Mouse (Mus musculus) olfactory bulb, adult 2 months (tissue): ENCODE data around the gene Wasf2.

Source experiments
- CTCF ChIP-seq: fragments of 200-500 bp; IDR thresholded peaks from 2 replicates; pipeline ENCODE4 v1.5.1; 2012; ENCODE audit warnings: low read depth, mild to moderate bottlenecking, low read length, moderate library complexity; ENCODE audit not compliant: insufficient read depth
- POLR2A ChIP-seq: fragments of 200-500 bp; IDR thresholded peaks from 2 replicates; pipeline ENCODE4 v1.6.1; 2012; ENCODE audit warnings: mild to moderate bottlenecking, low read depth, low read length, moderate library complexity; ENCODE audit not compliant: insufficient read depth

- TF ChIP-seq CTCF (no peak), POLR2A (no peak)
These were observed 59.1 kb downstream of the Wasf2 start for GRCm38 (mm10) chr4:133189396-133189795.
